Mouse (Mus musculus): ENCODE results near the gene Cdc14b.

GRCm38 (mm10) chr13:64235777-64236176, 39.3 kb downstream of the Cdc14b start:
- TF ChIP-seq POLR2A (IDR thresholded peaks at IDR 0.05; ENCODE audit: insufficient read length, low read depth) (no peak), MYOG (IDR thresholded peaks at IDR 0.05; ENCODE audit: control insufficient read depth in 1 of 3, insufficient read depth in 1 of 3, insufficient read length in 2 of 3, low read depth in 2 of 3) (no peak), MAX (IDR thresholded peaks at IDR 0.05; ENCODE audit: low read depth) (no peak), POLR2AphosphoS2 (IDR thresholded peaks at IDR 0.05; ENCODE audit: insufficient read length, low read depth) (no peak), USF1 (IDR thresholded peaks at IDR 0.05; ENCODE audit: low read depth) (no peak), REST (IDR thresholded peaks at IDR 0.05; ENCODE audit: insufficient read depth, insufficient read length) (no peak), MYOD1 (IDR thresholded peaks at IDR 0.05; ENCODE audit: control insufficient read depth in 1 of 3, insufficient read length in 2 of 3, low read depth in 2 of 3) (no peak), TCF12 (IDR thresholded peaks at IDR 0.05; ENCODE audit: insufficient read depth, poor library complexity, severe bottlenecking) (no peak), TCF3 (IDR thresholded peaks at IDR 0.05; ENCODE audit: insufficient read length, low read depth) (no peak), E2F4 (IDR thresholded peaks at IDR 0.05; ENCODE audit: insufficient read depth) (no peak), CEBPB (IDR thresholded peaks at IDR 0.05; ENCODE audit: insufficient read depth, poor library complexity, severe bottlenecking) (no peak)
